Mouse (Mus musculus) T-helper 17 cell (primary cell): ENCODE results near the gene Cbln3.

ENCODE experiments used
- in situ Hi-C, 2 experiments: fragments of 300-600 bp; cut with MboI, MseI; formaldehyde crosslinking; loops; 1 replicate in 1 of 2; 2 replicates in 1 of 2; pipeline ENCODE4 v1.15.1; 2025; ENCODE audit warnings: high pct_unique_total_duplicates in 2 of 2

The Cbln3 gene

GRCm38 (mm10) chr14:55882171-55882641 is 2.0 kb downstream of the Cbln3 start:
- in situ Hi-C loops = loop anchor here in 1 of 2 experiments (25.0 kb wide), 1 partner anchor 1645 kb away; no protein-coding TSS in a partner anchor

- in situ Hi-C loops = loop anchor here in 1 of 2 experiments (25.0 kb wide), 1 partner anchor 1644 kb away; no protein-coding TSS in a partner anchor
Observed at GRCm38 (mm10) chr14:55880982-55881381, 3.2 kb downstream of the Cbln3 start.

GRCm38 (mm10) chr14:55879623-55880022 is 4.6 kb downstream of the Cbln3 start:
- in situ Hi-C loops = loop anchor here (5.0 to 25.0 kb wide), 2 partner anchors 43 to 1642 kb away; no protein-coding TSS in a partner anchor

GRCm38 (mm10) chr14:55878316-55878940 is 5.8 kb downstream of the Cbln3 start:
- in situ Hi-C loops = loop anchor here (5.0 to 25.0 kb wide), 2 partner anchors 44 to 1641 kb away; no protein-coding TSS in a partner anchor

GRCm38 (mm10) chr14:55877469-55878315 is 6.5 kb downstream of the Cbln3 start:
- in situ Hi-C loops = loop anchor here (5.0 to 25.0 kb wide), 2 partner anchors 45 to 1640 kb away; no protein-coding TSS in a partner anchor

- in situ Hi-C loops = loop anchor here in 1 of 2 experiments (5.0 kb wide), 1 partner anchor 48 kb away; no protein-coding TSS in a partner anchor
Observed at GRCm38 (mm10) chr14:55873714-55874683, 10.2 kb downstream of the Cbln3 start.

- in situ Hi-C loops = loop anchor here in 1 of 2 experiments (5.0 kb wide), 1 partner anchor 49 kb away; no protein-coding TSS in a partner anchor
Observed at GRCm38 (mm10) chr14:55873242-55873713, 10.9 kb downstream of the Cbln3 start.

- in situ Hi-C loops = loop anchor here in 1 of 2 experiments (5.0 kb wide), 1 partner anchor 50 kb away; no protein-coding TSS in a partner anchor
Observed at GRCm38 (mm10) chr14:55872551-55872950, 11.6 kb downstream of the Cbln3 start.

GRCm38 (mm10) chr14:55872039-55872438 is 12.2 kb downstream of the Cbln3 start:
- in situ Hi-C loops = loop anchor here in 1 of 2 experiments (5.0 kb wide), 1 partner anchor 50 kb away; no protein-coding TSS in a partner anchor

- in situ Hi-C loops = loop anchor here in 1 of 2 experiments (5.0 kb wide), 1 partner anchor 37 kb away; no protein-coding TSS in a partner anchor
Observed at GRCm38 (mm10) chr14:55869538-55869937, 14.7 kb downstream of the Cbln3 start.

GRCm38 (mm10) chr14:55868230-55869026 is 15.8 kb downstream of the Cbln3 start:
- in situ Hi-C loops = loop anchor here in 1 of 2 experiments (5.0 kb wide), 1 partner anchor 36 kb away; no protein-coding TSS in a partner anchor

GRCm38 (mm10) chr14:55866962-55867361 is 17.2 kb downstream of the Cbln3 start:
- in situ Hi-C loops = loop anchor here in 1 of 2 experiments (5.0 kb wide), 1 partner anchor 35 kb away; no protein-coding TSS in a partner anchor

GRCm38 (mm10) chr14:55863773-55864172 is 20.4 kb downstream of the Cbln3 start:
- in situ Hi-C loops = no loop called here

GRCm38 (mm10) chr14:55862970-55863369 is 21.2 kb downstream of the Cbln3 start:
- in situ Hi-C loops = no loop called here

- in situ Hi-C loops = no loop called here
Observed at GRCm38 (mm10) chr14:55862186-55862585, 22.0 kb downstream of the Cbln3 start.

GRCm38 (mm10) chr14:55857588-55857987 is 26.6 kb downstream of the Cbln3 start:
- in situ Hi-C loops = no loop called here

GRCm38 (mm10) chr14:55855101-55855561 is 29.1 kb downstream of the Cbln3 start:
- in situ Hi-C loops = no loop called here

- in situ Hi-C loops = no loop called here
Observed at GRCm38 (mm10) chr14:55854406-55855100, 29.6 kb downstream of the Cbln3 start.
